Mouse (Mus musculus): Measurements from ENCODE around the gene Nell1. TPM values are rescaled to one million over a fixed set of nuclear protein-coding genes. Genes with fewer than 3 reads are reported as not detected.

The Nell1 gene
- total RNA-seq, 2 experiments from 2014 or later: not detected

DNA sequence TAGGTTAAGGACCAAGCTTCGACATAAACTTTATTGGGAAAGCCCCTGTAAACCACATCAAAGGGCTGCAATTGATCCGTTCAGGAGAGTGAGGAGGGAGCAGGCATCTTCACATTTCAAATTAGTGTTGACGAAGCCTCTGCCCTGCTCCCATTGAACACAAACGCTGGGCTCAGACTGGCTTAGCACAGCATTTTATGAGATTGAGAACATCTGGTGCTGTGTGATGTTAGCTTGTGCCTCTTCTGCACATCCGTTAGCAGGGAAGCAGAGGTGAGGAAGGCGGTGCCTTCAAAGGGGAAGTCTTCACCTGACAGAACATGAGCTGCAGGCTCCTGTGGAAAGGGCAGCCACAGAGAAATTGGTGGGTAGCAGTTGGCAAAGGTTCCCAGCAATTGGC is 66.4 kb downstream of the Nell1 start:
- ATAC-seq (ENCODE audit: poor library complexity, severe bottlenecking): no peak

GRCm38 (mm10) chr7:50050144-50050543 is 75.5 kb downstream of the Nell1 start:
- no peak for ATAC-seq (ENCODE audit: poor library complexity, severe bottlenecking)

GRCm38 (mm10) chr7:50053704-50054103 is 79.0 kb downstream of the Nell1 start:
- no peak for ATAC-seq (ENCODE audit: poor library complexity, severe bottlenecking)

DNA sequence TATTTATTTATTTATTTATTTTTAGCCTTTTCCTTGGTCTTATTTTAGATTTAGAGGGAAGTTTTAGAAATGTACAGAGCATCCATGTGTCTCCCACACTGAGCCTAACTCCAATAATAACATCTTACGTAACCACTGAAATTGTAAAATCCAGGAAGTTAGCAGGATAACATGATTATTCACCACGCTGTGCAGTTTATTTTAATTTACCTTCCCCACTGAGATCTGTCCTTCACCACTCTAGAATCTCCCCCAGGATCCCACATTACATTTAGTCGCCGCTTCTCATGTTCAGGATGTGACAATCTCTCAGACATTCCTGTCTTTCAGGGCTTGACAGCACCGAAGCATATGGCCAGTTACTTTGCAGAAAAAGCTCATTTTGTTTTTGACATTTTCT is 119.8 kb downstream of the Nell1 start:
- no peak for ATAC-seq (ENCODE audit: poor library complexity, severe bottlenecking)

- no peak for ATAC-seq (ENCODE audit: poor library complexity, severe bottlenecking)
Observed at GRCm38 (mm10) chr7:50105612-50106321, 131.1 kb downstream of the Nell1 start.

DNA sequence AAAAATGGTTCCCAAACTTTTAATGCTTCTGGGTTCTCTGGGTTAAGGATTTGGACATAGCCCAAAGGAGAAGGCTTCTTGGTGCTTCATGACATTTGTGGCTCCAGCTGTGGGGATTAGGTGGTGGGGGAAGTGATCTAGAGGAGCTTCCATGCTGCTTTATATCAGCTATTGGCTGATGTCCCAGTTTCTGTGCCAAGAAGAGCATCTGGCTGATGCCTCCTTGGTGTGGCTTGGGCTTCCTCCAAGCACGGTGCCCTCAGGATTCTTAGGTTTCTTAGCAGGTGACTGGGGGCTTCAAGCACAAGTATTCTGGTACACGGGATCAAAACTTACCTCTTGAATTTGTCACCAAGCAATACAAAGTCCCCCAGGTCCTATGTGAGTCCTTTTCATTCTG is 132.6 kb downstream of the Nell1 start:
- no peak for ATAC-seq (ENCODE audit: poor library complexity, severe bottlenecking)

DNA sequence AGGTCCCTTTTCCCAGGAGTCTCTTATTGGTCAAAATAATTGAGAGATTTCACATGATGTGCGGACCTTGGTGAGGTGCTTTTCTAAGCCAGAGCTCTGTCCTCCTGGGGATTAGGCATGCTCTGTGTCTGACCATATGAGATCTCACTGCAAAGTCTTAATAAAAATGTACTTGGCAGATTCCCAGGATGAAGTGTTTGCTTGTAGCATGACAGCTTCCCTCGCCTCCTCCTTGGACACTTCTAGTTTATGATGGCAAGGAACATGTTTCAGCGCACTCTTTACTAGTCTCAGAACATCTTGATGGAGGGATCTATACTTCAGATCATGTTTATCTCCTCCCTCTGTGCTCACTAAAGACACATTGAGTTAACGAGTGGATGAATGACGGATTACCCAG is 143.7 kb downstream of the Nell1 start:
- no peak for ATAC-seq (ENCODE audit: poor library complexity, severe bottlenecking)

GRCm38 (mm10) chr7:50137706-50138105 is 163.0 kb downstream of the Nell1 start:
- ATAC-seq (ENCODE audit: poor library complexity, severe bottlenecking): no peak

DNA sequence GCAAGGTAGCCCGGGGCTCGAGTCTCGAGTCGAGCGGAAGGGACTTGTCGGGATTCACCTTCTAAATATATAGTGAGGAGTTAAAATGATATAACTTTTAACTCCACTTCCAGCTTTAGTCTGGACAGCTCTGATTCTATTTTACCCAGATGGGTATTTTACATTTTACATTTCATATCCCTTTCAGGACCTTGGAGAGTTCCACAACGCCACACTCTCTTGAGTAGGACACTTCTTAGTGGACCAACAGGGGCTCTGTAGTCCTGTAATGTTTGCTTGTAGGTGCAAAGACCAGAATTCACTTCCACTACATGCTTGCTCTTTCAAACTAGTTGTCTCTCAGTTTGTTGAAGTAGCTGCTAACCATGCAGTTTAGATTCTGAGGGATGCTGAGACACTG is 174.7 kb downstream of the Nell1 start:
- ATAC-seq (ENCODE audit: poor library complexity, severe bottlenecking): no peak

GRCm38 (mm10) chr7:50150838-50151237 is 176.2 kb downstream of the Nell1 start:
- ATAC-seq (ENCODE audit: poor library complexity, severe bottlenecking): no peak

- ATAC-seq (ENCODE audit: poor library complexity, severe bottlenecking): no peak
Observed at GRCm38 (mm10) chr7:50153618-50154017, 179.0 kb downstream of the Nell1 start.

GRCm38 (mm10) chr7:50162602-50163001 is 187.9 kb downstream of the Nell1 start:
- ATAC-seq (ENCODE audit: poor library complexity, severe bottlenecking): no peak

DNA sequence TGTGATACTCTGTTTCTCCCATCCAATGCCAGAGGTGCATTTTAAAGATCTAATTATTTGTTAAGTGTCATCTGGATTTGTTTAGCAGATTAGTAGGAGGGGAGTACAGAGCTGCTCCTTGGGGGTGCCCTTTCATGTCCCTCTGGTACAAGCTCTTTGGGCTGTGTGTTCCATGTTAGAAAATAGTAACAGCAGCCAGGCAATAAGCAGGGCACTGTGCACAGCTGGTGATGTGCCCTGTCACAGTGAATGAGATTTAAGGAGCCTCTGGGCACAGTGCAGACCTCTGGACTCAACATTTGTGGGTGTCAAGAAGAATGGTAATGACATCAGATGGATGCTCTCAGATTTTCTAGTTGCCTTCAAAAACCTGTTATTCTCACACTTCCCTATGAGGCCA is 194.1 kb downstream of the Nell1 start:
- ATAC-seq (ENCODE audit: poor library complexity, severe bottlenecking): no peak

- no peak for ATAC-seq (ENCODE audit: poor library complexity, severe bottlenecking)
Observed at GRCm38 (mm10) chr7:50186306-50186705, 211.6 kb downstream of the Nell1 start.

DNA sequence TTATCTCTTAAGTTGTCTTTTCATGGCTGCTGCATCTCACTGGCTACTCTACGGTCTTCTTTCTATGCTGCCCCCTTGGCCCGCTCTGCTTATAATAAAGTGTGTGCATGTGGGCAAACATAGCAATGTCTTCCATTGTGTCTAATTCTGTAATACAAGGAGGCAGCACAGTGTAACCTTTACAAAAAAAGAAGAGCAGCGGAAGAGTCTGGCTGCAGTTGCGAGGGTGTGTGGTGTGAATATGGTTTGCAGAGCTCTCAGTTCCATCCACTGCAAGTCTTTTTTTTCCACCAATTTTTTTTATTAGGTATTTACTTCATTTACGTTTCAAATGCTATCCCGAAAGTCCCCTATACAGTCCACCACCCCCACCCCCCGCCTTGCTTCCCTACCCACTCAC is 219.3 kb downstream of the Nell1 start:
- no peak for ATAC-seq (ENCODE audit: poor library complexity, severe bottlenecking)

GRCm38 (mm10) chr7:50195080-50195611 is 220.5 kb downstream of the Nell1 start:
- no peak for ATAC-seq (ENCODE audit: poor library complexity, severe bottlenecking)

- no peak for ATAC-seq (ENCODE audit: poor library complexity, severe bottlenecking)
Observed at GRCm38 (mm10) chr7:50205268-50205667, 230.6 kb downstream of the Nell1 start.

GRCm38 (mm10) chr7:50210678-50211251 is 236.1 kb downstream of the Nell1 start:
- ATAC-seq (ENCODE audit: poor library complexity, severe bottlenecking): no peak

- ATAC-seq (ENCODE audit: poor library complexity, severe bottlenecking): no peak
Observed at GRCm38 (mm10) chr7:50221849-50222248, 247.2 kb downstream of the Nell1 start.

DNA sequence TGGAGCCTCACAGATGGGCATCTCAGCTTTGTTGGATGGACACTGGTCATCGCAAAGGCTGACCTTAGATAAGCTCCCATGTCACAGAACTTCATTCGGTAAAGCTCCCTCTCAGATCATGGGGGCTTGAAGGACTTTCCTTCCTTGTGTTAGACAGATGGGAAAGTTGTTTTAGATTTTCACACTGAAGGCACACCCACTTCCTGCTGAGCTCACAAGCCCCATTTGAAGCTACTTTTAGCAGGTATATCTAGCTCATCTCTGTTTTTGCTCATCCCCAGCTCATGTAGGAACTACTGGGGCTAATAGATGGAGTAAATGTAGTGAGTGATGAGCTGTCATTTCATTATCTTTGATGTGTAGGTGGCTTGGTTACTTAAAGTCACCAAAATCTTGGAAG is 252.0 kb downstream of the Nell1 start:
- no peak for ATAC-seq (ENCODE audit: poor library complexity, severe bottlenecking)

GRCm38 (mm10) chr7:50228273-50228672 is 253.6 kb downstream of the Nell1 start:
- no peak for ATAC-seq (ENCODE audit: poor library complexity, severe bottlenecking)

DNA sequence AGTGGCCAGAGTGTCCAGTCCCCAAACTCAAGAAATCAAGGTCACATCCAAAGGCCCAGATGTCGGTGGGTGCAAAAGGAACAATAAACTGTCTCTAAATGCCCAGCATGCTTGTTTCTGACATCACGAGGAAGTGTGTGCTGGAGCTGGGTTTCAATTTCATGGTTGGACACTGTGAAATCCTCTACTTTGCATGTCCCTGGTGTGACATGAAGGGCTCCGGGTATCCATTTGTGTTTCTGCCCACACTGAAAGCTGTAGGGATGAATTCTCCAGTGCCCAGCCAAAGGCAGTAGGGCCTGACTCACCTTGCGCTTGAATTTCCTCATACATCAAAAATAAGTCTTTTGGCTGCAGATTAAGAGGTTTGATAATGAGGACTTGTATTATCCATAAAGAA is 266.5 kb downstream of the Nell1 start:
- no peak for ATAC-seq (ENCODE audit: poor library complexity, severe bottlenecking)
